Mouse (Mus musculus) CH12.LX (cell line): ENCODE results near the gene Ift22.

Experiments
- CTCF ChIP-seq, 2 experiments: IDR thresholded peaks in 1 of 2; conservative IDR thresholded peaks in 1 of 2; 2 replicates each; pipeline ENCODE4 v1.5.1; 2011 to 2012; ENCODE audit warnings: low read depth in 2 of 2, low read length in 2 of 2, improper control_type of control experiment in 1 of 2, inconsistent platforms in 1 of 2, mild to moderate bottlenecking in 1 of 2, moderate library complexity in 1 of 2
- EP300 ChIP-seq: IDR thresholded peaks from 2 replicates; pipeline ENCODE4 v1.6.1; 2011; ENCODE audit warnings: low read length, improper control_type of control experiment
- ETS1 ChIP-seq: conservative IDR thresholded peaks from 2 replicates; pipeline ENCODE4 v1.6.1; 2012; ENCODE audit warnings: low read depth, mild to moderate bottlenecking, inconsistent platforms, low read length, improper control_type of control experiment, moderate library complexity
- POLR2A ChIP-seq: IDR thresholded peaks from 2 replicates; pipeline ENCODE4 v1.6.1; 2011; ENCODE audit warnings: low read depth, mild to moderate bottlenecking, improper control_type of control experiment, low read length
- SIN3A ChIP-seq: IDR thresholded peaks from 2 replicates; pipeline ENCODE4 v1.6.1; 2012; ENCODE audit warnings: low read length, improper control_type of control experiment, inconsistent platforms
- ZC3H11A ChIP-seq: IDR thresholded peaks from 2 replicates; pipeline ENCODE4 v1.6.1; 2012; ENCODE audit warnings: low read depth, mild to moderate bottlenecking, inconsistent platforms, low read length, improper control_type of control experiment
- ZMIZ1 ChIP-seq: IDR thresholded peaks from 2 replicates; pipeline ENCODE4 v1.6.1; 2012; ENCODE audit warnings: low read depth, mild to moderate bottlenecking, inconsistent platforms, low read length, improper control_type of control experiment

DNA sequence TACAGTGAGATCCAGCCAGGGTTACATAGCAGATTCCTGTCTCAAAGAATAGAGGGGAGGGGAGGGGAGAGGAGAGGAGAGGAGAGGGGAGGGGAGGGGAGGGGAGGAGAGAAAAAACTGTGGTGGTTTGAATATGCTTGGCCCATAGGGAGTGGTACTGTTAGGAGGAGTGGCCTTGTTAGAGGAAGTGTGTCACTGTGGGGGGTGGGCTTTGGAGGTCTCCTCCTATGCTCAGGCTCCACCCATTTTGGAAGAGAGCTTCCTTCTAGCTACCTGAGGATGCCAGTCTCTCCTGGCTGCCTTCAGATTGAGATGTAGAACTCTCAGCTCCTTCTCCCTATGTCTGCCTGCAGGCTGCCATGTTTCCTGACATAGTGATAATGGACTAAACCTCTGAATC lies 39.9 kb downstream of the Ift22 start:
- TF ChIP-seq EP300: no peak
- TF ChIP-seq ETS1: no peak
- no peak for TF ChIP-seq ZC3H11A
- TF ChIP-seq CTCF (conservative IDR thresholded peaks at IDR 0.05 in 1 of 2, IDR thresholded peaks at IDR 0.05 in 1 of 2; ENCODE audit: low read depth in 2 of 2, low read length in 2 of 2): no peak
- no peak for TF ChIP-seq POLR2A
- no peak for TF ChIP-seq ZMIZ1
- no peak for TF ChIP-seq SIN3A
